In the genomic region with DNA sequence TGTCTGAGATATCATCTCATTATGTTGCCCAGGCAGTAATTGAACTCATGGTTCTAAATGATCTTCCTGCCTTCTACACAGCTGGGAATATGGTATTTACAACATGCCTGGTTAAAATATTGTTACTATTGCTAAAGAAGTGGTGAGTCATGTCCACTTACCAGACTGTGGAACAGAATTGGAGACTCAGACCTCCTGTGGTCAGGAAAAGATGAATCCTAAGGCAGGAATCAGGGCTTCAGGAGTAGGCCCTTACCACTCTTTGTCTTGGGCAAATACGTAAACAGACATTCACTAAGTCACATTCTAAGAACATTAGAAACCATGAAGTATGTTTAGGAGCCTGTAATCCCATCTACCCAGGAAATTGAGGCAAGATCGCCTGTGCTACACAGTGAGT, we compare ENCODE assay signal across 22 mouse cellular contexts. TPM values are rescaled to one million over a fixed set of nuclear protein-coding genes. Genes with fewer than 3 reads are reported as not detected.
"Had no signal": no experiment of that assay in that cellular context is flagged by ENCODE, and none has a peak within 500 bp of the region (broad histone marks: within the 10 kb centered on the region; RNA-seq: fewer than 3 reads in every experiment).

No protein-coding gene starts in this region.

- H3K4me1 ChIP-seq: midbrain, embryonic 10.5 days; midbrain, embryonic 12.5 days; neural tube, embryonic 12.5 days had no signal

- H3K9me3 ChIP-seq: midbrain, embryonic 10.5 days; midbrain, embryonic 12.5 days; neural tube, embryonic 12.5 days had no signal

- ATAC-seq: midbrain, embryonic 16.5 days had no signal

- H3K27ac ChIP-seq: liver, embryonic 14.5 days; midbrain, embryonic 10.5 days; midbrain, embryonic 12.5 days; neural tube, embryonic 12.5 days had no signal

- H3K9ac ChIP-seq: liver, embryonic 14.5 days; lung, embryonic 14.5 days; midbrain, embryonic 12.5 days; neural tube, embryonic 12.5 days had no signal

- H3K4me3 ChIP-seq: midbrain, embryonic 10.5 days; midbrain, embryonic 12.5 days; neural tube, embryonic 12.5 days had no signal

- H3K4me2 ChIP-seq: lung, embryonic 14.5 days; midbrain, embryonic 12.5 days; neural tube, embryonic 12.5 days had no signal

- H3K27me3 ChIP-seq: midbrain, embryonic 12.5 days; neural tube, embryonic 12.5 days had no signal

- DNase-seq: lung, adult 18-20 months; lung, embryonic 14.5 days; lung, postnatal 10 days; lung, postnatal 4 days; right cerebral cortex, postnatal 14 days; thymus, adult 2 months; thymus, postnatal 25 days; thymus, postnatal 4 days had no signal

RNA-seq across cellular contexts. Expression of a gene that starts 20.3 kb away (rescaled TPM):
- total RNA-seq: megakaryocyte, adult 5-6 weeks; megakaryocyte-erythroid progenitor cell, adult 5-6 weeks; neutrophil, adult 5-6 weeks had no signal
- polyA plus RNA-seq: liver, embryonic 14.5 days; liver, embryonic 16.5 days; lung, embryonic 14.5 days; lung, embryonic 16.5 days; midbrain, embryonic 10.5 days; midbrain, embryonic 12.5 days; midbrain, embryonic 16.5 days; neural tube, embryonic 12.5 days; neural tube, embryonic 14.5 days; stomach, embryonic 14.5 days; stomach, embryonic 16.5 days; thymus, adult 2 months; urinary bladder, adult 2 months had no signal

RNA-seq across cellular contexts. Expression of a gene that starts 49.5 kb away (rescaled TPM):
- total RNA-seq: megakaryocyte, adult 5-6 weeks; megakaryocyte-erythroid progenitor cell, adult 5-6 weeks; neutrophil, adult 5-6 weeks had no signal
